Mouse (Mus musculus): ENCODE data around the gene Cep19.
"Not testable (repeated sequence)": the region's sequence is repeated elsewhere in the genome, so short reads cannot be mapped to it uniquely, and the experiment has no call there.

Cep19 gene

DNA sequence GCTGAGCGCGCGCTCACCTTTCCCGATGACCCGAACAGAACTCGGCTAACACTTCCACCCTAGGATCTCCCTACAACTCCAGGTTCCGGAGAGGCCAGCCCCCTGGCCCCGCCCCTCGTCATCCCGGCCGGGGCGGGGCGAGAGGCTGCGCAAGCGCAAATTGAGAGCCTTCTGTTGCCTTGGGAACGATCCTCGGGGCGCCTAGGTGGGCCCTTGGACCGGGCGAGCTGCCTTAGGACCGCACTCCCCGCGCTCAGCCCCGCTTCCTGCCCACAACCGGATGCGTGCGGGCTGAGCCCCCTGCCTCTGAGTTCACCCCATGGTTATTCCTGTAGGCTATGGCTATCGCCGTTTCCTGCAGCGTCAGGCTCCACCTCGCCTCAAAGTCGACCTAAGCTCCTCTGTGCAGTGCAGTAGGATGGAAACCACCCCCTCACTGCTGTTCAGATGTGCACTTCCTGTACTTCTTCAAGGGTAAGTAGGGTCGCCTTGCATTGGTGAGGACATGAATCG is at the start of gene Cep19, which contains the start of gene Pigx:
Gene Cep19 (plus strand): TSS at position 163 of the 513 bp plus-strand sequence.
Gene Pigx (minus strand): TSS at position 103 of the 513 bp plus-strand sequence.
- DNase-seq, result peak; percentile 92

DNA sequence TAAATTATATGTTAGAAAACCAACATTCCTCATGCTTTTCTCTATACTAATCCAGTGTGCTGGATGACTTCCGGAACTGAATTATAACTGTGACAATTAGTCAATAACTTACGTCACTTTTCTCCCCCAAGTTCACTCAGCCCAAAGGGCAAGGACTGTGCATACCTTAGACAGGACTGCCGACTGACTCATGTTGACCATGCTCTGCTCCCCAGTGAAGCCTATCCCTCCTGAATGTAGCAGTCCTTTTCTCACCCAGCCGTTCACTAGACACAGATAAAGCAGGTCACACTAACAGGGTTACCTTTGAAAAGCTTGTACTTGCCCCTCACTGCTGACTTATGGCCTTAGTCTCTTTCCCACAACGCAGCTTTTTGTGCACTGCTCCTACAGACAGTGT is 40.8 kb upstream of the Cep19 start:
- DNase-seq, result no peak

DNA sequence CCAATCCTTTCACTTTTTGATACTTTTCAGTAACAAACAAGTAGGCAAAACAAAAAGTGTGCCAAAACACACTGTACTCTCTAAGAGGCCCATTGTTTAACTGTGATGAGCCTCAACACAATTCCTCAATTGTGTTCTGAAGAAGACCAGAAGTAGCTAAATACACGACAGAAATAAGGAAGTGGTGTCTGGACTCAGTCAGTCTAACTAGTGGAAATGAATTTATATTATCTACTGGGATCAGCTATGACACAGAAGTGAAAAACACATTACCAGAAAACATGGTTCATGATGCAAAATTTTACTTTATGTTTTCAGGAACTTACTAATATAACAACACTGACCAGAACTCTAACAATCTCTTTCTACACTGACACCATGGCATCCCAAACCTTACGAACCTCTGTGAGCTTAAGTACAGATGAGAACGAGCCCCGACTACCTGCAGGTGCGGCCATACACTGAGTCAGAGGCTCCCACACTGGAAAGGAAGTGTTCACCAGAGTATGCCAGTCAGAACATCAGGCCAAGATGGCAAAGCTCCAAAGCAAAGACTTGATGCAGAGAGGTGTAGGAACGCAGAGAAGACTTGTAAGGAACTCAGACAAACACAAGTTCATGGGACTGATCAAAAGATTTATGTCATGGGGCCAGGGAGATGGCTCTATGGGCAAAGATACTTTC is 39.6 kb upstream of the Cep19 start:
- no peak for DNase-seq

DNA sequence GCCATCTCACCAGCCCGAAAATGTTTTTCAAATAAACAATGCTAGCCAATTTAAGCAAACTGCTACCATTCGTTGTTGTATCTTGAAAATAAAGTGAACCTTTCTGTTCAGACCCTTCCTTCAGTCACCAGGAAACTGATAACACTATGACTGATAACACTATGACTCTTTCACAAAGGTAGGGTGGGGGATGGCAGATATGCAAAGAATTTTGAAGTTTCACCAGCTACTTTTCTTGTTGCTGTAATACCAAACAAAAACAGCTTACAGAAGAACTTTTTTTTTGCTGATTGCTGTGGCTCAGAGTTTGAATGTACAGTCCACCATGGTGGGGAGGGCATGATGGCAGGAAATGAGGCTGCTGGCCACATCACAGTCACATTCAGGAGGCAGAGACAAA is 37.4 kb upstream of the Cep19 start:
- no peak for DNase-seq

DNA sequence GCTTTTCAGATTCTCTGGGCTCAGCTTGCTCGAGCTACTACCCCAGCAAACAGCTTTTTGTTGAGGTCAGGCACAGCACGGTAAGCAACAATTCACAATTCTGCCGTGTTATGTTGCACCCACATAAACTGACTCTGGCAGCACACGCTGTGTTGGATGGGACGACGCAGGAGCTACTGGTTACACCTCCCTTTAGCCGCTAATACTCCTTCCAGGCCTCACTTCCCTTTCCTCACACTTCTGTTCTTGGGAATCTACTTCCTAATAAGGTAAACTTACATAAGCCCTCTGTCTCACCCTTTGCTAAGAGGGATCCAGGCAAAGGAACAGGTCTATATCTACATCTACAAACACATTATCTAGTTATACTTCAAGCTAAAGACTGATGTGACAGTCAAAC is 35.7 kb upstream of the Cep19 start:
- DNase-seq, result no peak

DNA sequence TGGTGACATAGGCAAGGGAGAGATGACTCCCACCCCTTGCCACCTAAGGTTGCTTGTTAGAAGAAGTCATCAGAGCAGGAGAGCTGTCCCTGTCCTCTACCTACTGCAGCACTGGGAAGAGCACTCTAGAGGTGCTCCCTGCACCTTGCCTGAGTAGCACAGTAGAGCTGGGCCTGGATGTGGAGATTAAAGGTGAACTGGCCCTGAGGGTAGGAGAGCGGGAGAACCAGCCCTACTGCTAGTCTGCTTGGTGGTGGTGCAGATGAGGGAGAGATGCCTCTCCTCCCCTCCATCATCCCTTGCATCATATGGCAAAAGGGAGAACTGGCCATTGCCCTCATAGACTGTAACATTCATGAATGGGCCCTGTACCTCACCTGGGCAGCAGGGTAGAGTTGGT is 32.7 kb upstream of the Cep19 start:
- DNase-seq, result no peak

DNA sequence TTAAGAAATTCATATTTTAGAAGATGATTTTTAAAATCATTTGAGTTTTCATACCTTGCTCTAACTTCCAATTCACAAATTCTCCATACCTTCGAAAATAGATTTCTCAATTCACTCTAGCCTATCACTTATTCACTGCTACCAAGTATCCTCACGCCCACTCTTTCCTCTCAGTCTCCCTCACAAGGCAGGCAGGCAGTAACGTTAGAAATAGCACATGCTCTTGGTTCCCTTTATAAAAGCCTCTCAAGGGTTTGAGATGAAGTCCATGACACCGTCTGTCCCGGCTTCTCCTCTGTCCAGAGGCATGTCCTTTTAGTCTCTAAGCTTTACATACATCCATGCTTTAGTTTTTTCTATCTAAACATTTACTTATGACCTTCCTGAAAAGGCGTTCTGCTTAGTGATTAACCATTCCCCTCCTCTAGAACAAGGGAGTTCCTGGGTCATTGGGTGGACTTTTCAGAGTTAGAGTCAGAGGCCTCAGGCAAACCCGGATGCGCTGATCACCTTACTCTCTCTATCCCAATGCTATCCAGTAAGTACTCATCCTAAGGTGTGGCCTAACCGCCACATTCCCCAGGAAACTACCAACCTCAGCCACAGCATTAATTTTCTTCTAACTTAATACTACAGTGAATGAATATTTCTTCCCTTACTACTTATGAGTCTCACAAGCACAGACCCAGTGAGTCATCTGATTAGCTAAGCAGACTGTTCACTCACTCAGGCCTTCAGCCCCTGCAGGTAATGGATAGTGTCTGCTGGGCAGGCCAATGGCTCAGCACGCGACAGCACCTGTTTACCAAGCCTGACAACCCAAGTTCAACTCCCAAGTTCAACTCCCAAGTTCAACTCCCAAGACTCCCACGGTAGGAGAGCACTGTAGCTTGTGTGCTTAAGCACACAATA is 31.0 kb upstream of the Cep19 start:
- DNase-seq, result no peak

DNA sequence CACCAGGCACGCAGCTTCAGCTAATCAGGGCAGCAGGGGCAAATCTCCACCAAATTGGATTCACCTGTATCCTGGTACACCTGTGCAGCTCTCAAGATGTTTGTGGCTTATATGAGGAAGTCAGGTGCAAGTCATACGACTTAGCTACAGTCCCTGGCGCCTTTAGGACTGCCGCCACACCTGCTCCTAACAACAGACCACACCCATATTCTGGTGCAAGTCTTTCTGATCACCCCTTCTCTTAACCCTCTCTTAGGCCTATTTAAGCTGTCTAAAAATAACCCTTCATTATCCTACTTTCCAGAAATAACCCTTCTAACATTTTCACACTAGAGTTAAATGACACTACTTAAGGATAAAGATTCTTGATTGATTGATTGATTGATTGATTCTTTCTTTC is 29.5 kb upstream of the Cep19 start:
- not testable (repeated sequence) for DNase-seq

DNA sequence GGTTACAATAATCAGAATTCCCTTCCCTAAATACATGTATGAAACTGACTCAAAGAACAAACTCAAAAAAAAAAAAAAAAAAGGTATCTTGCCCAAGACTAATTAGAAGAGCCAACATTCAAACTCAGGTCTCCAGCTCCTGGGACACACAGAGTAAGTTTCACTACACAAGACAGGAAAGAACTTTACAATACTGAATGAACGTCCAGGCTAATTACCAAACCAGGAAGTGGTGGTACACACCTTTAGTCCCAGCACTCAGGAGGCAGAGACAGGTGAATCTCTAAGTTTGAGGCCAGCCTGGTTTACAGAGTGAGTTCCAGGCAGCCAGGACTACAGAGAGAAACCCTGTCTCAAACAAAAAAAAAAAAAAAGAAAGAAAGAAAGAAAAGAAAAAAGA is 23.8 kb upstream of the Cep19 start:
- DNase-seq, result no peak

DNA sequence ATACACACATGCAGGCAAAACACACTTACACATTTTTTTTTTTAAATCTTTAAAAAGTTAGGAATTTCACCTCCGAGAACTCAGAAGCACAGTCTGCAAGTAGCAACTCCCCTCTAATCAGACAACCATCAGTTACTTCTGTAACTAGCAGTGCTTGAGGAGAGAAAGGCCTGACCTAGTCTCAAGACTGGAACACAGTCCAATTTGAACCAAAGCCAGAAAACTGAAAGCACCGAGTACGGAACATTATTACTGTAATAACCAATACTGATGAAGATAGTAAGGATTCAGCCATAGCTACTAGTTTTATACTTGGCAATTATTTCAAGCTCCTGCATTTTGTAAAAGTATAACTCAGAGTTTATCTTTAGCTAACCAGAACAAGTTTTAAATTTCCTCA is 23.2 kb upstream of the Cep19 start:
- DNase-seq, result no peak

DNA sequence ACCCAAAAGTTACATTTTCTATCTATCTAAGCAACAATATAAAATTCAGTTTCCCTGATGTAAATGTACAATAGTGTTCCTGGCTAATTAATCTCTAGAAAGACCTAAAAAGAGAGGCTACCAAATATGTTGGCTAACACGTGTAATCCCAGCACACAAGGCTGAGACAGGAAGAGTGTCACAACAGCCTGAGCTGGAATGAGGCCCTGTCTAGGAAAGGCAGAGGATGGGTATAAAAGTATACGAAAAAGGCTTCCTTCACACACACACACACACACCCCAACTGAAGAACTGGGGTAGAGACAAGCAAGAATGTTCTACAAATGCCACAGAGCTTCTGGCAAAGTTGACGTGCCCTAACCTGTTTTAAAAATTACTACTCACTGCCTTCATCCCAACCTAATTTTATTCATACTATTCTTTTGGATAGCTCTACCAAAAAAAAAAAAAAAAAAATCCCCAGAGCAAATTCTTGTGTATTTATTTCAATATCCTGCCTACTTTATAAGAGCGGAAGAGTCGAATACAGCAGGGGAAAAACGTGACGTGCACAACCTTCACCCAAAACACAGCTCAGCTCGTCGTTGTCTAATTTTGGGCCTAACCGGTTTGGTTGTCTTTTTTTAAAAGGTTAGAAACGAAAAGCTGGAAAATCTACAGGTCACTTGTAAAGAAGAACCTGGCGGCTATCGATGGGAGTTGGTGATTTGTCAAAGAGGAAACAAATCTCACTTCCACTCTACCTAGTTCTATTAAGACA is 21.8 kb upstream of the Cep19 start:
- DNase-seq, result no peak

DNA sequence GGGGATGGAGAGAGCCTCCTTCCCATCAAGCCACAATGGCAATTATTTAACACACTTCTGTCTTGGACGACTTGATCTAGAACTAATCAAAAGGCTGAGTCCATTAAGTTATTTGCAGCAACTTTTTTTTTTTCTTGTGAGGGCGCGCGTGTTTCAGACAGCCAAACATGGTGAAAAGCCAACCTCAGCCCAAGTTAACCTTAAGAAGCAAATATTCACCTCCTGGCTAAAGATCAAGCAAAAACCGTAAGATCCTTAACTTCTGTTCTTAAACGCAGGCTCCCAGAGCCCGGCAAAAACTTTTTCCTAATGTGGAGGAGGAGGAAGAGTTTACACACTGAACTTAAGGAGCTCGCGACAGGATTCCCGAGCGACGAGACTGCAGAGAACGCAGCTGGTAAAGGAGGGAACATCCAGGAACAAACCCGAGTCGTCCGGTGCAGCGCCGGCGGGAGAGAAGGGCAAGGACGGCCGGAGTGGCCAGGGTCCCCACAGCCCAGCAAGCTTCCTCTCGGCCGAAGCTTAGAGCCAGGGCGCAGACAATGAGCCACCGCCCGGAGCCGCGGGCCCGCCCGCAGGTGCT is 21.1 kb upstream of the Cep19 start:
- DNase-seq, result no peak

DNA sequence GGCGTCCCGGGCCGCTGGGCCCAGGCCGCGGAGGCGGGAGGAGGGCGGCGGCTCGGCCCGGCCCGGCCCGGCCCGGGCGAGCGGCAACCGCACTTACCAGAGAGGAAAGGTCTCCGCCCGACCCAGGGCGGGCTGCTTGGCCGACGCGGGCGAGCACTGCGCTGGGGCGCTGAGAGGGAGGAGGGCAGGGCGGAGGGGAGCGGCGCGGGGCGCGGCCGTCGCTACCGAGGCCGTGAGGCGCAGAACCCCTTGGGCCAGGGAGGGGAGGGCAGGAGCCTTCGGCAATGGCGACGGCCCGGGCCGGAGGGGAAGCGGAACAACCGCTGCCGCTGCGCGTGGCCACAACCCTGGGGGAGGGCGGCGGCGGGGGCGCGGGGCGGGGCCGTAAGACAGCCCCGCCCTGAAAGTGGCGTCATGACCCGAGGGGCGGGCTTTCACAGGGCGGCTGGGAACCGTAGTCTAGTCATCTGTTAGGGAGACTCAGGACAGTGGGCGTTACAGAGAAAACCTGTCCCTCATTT is 20.5 kb upstream of the Cep19 start, which contains the start of gene Pak2:
Gene Pak2 (minus strand): TSS at position 352 of the 521 bp plus-strand sequence.
- DNase-seq, result peak; percentile 85

DNA sequence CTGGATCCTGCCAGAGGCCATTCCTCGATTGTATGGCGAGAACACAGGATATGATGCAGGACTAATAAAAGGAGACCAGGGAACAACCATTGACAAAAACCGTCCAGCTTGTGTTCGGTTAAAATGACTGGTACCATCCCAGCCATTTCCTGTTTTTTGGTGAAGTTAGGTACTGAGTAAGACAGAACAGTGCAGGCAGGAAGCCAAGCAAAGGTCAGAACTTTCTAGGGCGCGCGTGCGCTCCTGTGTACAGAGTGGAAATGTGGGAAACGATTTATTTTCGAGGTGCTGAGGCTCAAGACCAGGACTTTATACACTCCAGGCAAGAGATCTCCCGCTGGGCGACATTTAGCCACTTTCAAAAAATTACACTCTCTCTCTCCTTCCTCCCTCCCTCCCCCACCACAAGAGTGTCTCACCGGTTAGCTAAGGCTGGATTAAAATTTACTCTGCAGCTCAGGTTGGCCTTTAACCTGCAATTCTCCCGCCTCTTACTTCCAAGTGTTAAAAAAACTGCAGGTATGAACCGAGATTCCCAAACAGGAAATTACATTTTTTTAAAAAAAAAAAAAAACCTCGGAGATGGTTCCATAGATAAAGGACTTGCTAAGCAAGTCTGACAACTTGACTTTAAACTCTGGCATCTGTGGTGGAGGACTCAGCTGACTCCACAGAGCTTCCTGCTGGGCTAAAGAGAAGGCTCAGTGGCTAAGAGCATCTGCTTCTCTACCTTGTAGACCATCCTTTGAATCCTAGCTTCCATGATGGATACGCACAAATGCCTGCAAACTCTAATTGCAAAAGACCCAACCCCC is 11.8 kb upstream of the Cep19 start:
- DNase-seq, result no peak

DNA sequence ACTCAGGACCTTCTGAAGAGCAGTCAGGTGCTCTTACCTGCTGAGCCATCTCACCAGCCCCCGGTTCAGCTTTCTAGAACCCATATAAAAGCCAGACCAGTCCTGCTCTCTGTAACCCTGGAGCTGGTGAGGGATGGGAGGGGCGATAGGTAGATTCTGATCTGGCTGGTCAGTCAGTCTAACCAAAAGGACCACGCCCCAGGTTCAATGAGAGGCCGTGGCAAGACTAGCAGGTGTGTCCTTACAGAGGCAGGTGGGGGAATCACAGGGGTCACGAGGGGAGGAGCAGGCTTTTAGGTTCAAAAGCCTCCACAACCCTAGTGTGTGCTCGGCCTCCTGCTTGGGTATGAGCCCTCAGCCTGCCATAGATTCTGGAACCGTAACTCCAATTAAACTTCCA is 8.1 kb upstream of the Cep19 start:
- DNase-seq, result no peak

DNA sequence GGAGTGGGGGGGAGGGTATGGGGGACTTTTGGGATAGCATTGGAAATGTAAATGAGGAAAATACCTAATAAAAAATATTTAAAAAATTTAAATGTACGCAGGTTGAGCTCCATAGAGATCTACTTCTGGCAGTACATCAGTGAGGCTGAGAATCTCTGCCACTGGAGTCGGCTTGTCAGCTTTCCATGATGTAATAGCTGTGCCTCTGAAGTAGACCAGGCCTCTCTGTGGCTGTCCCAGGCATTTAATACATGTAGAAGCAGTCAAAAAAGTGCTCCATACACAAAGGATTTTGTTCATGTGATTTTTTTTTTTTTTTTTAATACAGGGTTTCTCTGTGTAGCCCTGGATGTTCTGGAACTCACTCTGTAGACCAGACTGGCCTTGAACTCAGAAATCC is 1.8 kb upstream of the Cep19 start:
- not testable (repeated sequence) for DNase-seq

DNA sequence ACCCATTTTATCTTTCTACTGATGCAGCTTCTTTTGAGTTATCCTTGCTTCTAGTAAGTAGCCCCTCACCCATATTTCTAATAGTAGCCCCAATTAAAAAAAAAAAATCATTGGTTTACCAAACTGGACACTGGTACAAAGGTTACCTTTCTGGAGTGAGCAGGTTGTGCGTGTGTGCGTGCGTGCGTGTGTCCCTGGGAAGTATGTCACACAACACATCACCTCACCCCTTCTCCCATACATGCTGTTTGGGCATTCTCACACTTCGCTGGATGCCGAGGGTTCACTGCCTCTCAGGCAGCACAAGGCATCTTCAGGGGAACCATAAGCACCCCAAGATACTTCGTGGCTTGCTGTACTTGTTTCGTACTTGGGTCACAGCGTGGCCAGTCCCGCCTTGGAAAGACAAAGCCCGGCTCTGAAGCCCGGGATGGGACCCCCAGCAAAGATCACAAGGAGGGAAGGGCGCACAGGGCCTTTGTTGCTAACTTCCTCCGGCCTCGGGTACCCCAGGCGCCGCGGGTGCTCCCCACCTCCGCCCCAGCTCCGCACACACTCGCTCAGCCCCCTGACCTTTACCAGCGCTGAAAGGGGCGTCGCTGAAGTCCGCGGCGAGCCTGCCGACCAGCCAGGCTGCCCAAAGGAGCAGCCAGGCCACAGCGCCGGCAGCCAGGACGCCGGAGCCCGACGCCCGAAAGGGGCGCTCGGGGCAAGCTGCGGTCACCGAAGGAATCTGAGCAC is 533 bp upstream of the Cep19 start:
- no peak for DNase-seq

DNA sequence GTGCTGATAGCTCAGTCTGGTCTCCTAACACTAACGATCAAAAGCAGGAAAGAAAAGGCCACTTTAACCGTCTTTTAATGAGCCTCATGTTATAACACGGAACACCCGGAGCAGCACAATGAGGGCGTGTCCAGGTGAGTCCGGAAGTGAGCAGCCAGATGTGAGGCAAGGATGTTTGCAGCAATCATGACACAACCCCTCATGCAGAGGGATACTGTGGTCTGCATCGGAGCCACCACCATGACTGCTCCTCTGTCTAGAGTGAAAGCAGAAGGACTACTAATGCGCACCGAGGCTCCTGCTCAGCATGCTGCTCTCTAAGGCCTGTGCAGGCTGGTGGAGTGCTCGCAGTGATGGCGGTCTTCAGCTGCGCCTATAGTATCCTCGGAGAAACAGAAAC is 2.7 kb downstream of the Cep19 start:
- no peak for DNase-seq

DNA sequence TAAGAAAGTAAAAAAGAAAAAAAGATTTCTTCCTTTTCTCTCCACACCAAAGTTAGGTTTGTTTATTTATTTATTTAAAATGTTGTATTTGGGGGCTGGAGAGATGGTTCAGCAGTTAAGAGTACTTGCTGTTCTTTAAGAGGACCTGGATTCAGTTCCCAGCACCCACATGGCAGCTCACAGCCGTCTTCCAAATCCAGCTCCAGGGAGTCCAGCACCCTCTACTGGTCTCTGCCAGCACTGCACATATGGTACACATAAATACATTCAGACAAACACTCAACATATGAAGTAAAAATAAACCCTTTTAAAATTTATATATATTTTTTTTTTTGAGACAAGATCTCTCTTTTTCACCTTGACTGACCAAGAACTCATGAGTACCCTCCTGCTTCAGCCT is 6.1 kb downstream of the Cep19 start:
- no peak for DNase-seq

DNA sequence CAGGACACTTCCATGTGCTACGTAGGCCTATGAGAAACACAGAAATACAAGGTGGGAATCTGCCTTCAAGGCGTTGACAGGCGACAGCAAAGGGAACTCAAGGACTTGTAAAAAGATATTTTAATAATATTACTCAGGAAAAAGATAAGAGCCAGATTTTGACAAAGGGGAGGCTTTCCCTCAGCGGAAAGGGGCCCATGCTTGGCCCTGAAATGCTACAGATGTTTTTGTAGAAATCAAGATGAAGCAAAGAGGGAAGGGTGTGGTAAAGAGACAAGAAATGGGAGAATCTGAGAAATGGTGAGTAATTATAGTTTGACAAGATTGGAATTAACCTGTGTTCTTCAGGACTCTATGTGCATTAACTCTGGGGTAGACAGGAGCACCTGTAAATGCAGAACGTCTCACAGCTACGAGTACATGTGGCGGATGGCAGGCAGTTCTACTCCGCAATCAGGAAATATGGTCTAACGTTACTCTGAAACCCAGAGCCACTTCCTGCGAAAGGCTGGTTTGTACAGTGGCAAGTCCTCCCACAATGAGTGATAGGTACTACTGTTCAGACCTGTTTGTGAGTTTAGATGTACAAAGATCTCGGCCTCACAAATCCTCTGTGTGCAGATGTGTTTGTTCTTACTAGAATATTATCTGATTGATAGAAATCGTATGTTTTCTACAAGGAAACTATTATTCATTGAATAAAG is 7.9 kb downstream of the Cep19 start:
- no peak for DNase-seq

Data from cerebellum, adult 11-12 months (tissue).